Mouse (Mus musculus): ENCODE results near the gene Gapt. TPM values are rescaled to one million over a fixed set of nuclear protein-coding genes. Genes with fewer than 3 reads are reported as not detected.

The Gapt gene
- polyA plus RNA-seq (2012; rRNA removed) = 0.24 and 0.61 TPM in 2 replicates

DNA sequence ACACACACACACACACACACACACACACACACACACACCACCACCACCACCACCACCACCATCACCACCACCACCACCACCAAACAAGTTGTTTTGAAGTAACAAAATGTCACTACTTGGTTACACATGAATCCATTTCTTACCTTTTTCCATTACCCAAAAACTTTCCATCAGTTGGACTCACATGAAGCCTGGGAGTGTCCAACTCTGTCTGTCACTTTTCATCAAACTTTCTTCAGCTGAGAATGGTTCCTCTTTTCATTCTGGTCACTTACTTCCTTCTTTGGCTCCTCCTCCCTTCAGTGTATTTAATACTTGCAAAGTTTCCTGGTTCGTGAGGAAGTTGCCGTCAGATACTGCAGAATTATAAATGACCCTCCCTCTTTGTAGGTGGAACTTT lies at the start of gene Gapt:
TSS of gene Gapt (minus strand) at position 259 of the 400 bp plus-strand sequence.

GRCm38 (mm10) chr13:110394291-110395178 lies 37.5 kb upstream of the Gapt start, which contains the start of gene Plk2:
Gene Plk2 (plus strand): TSS chr13:110395046.

Other genes starting within 250 kb of the Gapt start
- 0.16 and 0.26 TPM in 2 replicates for gene Rab3c, start 76.2 kb downstream of the Gapt start, polyA plus RNA-seq (2012; rRNA removed)
- 1.4 and 2.0 TPM in 2 replicates for gene Plk2, start 37.8 kb upstream of the Gapt start, polyA plus RNA-seq (2012; rRNA removed)